Mouse (Mus musculus) brain, embryonic 18.5 days (tissue): ENCODE data around the gene Fars2.
"Not testable (repeated sequence)": the region's sequence is repeated elsewhere in the genome, so short reads cannot be mapped to it uniquely, and the experiment has no call there.

Experiments
- DNase-seq: peaks from one replicate; pipeline ENCODE4 v3.0.0-alpha.2; 2012; ENCODE audit warnings: low read depth, low spot score

The Fars2 gene

GRCm38 (mm10) chr13:36140247-36141016 is 23.2 kb downstream of the Fars2 start:
- DNase-seq, result no peak

GRCm38 (mm10) chr13:36145601-36146000 is 28.4 kb downstream of the Fars2 start:
- DNase-seq, result no peak

DNA sequence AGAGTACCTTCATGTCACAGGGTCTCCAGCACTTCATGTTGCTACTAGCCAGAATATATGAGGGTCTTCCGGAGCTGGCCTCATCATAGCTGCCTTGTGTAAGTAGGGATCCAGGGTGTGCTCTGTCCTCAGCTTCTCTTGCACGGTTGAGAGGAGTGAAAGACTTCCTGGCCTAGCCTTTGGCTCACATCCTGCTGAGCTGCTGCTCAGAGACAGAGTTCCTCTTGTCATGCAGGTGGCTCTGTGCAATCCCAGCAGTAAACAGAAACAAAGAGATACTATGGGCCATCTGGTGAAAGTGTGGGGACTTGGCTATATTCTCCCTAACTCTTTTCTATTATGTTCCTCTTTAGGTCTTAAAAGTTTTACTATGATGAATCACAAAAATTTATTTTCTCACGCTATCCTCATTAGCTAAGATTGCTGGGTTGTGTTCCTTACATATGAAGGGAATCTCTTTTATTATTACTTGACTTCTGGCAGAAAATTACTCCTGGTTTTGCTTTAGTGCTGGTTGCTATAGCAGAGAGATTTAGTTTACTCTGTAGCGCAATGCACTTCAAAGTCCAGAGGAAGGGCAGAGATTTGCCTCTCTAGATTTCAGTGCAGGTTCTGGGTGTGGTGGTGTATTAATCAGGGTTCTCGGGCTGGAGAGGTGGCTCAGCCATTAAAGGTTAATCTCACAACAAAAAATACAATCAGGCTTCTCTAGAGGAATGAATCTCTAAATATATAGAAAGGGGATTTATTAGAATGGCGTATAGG is 32.1 kb downstream of the Fars2 start:
- no peak for DNase-seq

DNA sequence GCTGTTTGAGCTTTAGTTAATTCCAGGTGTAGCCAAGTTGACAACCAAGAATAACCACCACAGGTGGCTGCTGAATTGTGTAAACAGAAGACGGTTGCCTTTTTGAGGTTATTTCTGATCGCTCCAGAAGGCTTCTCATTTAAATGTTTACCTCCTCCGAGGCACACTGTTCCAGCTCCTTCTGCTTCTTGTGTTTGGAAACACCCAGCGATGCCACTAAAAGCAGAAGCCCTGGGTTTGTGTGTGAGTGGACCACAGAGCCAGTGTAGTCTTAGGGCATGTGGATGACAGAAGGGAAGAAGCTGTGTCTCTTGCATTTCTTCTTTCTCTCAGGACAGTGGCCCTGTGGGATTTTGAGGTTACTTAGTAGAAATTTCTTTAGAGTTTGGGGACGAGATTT is 33.1 kb downstream of the Fars2 start:
- no peak for DNase-seq

- DNase-seq, result no peak
These were observed 35.7 kb downstream of the Fars2 start for GRCm38 (mm10) chr13:36152728-36153498.

DNA sequence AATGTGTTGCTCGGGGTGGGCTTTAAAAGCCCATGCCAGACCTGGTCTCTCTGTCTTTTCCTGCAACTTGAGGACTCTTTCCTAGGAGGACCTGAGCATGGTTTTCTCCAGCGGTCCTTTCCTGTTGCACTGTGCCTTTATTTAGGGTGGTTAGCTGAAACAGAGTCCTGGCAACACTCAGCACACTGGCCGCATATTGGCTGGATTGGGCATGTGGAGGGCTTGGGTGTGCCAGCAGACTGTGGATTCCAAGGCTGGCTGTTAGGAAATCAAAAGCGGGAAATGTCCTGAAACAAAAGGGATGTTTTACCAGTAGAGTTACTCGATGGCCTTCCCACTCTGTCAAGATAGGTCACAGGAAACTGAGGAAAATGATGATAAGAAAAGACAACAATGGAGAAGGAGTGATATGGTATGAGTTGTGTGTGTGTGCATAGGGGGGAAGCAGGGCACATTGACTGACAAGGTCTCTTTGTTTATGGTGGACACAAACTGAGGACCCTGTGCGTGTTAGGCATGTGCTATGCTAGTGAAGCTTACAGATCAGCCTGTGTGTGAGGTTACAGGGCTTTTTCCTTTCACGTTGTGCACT is 39.2 kb downstream of the Fars2 start:
- no peak for DNase-seq

- DNase-seq, result no peak
These were observed 46.2 kb downstream of the Fars2 start for GRCm38 (mm10) chr13:36163411-36163810.

- no peak for DNase-seq
These were observed 46.7 kb downstream of the Fars2 start for GRCm38 (mm10) chr13:36163898-36164297.

GRCm38 (mm10) chr13:36172981-36173380 is 55.8 kb downstream of the Fars2 start:
- DNase-seq, result not testable (repeated sequence)

- DNase-seq, result no peak
These were observed 56.9 kb downstream of the Fars2 start for GRCm38 (mm10) chr13:36174101-36174500.

DNA sequence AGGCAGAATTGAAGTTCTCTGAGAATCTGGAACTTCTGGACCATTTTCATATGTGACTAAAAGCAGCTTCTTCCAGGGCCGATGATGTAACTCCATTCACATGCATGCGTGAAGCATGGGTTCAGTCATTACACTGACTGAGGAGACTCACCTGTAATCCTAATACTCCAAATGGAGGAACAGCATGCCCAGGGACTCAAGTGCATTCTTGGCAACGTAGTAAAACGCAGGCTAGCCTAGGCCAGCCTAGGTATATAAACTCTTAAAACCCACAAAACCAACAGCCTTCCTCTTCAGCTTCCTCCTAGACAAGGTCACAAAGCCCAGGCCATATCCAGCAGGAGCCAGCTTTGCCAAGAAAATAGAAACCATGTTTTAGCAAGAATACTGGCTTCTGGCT is 57.6 kb downstream of the Fars2 start:
- DNase-seq, result no peak

GRCm38 (mm10) chr13:36181231-36181630 is 64.0 kb downstream of the Fars2 start:
- DNase-seq, result no peak

DNA sequence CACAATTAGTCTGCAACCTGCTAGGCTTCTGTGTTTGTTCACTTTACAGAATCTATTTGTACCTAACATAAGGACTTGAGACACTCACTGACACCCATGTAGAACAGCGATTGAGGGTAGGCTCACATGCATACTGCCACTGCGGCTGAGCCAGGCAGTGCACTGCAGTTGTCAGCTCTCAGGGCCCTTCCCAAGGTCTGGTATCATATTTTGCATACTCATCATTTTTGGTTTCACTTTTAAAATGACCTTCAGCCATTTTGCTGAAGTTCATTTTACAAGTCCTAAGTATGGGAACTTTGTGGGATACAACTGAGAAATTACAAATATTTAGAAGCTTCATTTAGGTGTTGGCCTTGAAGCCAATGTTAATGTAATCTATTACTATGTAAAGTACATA is 73.4 kb downstream of the Fars2 start:
- DNase-seq, result no peak

DNA sequence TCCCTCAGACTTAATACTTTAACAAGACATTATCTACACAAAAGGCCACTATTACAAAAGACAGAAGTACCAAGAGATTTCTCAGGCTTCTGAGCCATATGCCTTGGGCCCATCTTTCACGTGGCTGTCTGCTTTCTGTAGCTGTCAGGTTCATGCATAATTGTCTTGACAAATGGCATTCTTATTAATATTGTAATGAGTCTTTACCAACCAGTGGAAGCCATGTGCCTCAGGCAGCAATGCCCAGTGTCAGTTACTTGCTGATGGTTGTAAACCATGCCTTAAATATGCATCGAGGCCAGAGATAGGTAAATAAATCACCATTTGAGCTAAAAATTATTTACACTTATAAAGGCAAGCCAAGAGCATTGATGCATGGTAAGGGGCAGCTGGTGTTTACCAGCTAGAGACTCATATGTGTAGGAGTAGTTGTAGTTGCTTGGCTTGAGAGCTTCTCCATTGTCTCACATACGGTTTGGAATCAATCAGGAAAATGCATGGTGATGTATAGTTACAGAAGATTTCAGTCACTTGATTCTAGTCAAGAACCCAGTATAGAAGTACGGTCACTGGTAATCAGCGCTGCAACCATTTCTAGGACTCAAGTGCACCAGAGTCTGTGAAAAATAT is 76.4 kb downstream of the Fars2 start:
- no peak for DNase-seq

- no peak for DNase-seq
These were observed 82.1 kb downstream of the Fars2 start for GRCm38 (mm10) chr13:36199288-36199687.

- DNase-seq, result no peak
These were observed 83.2 kb downstream of the Fars2 start for GRCm38 (mm10) chr13:36200453-36200852.

DNA sequence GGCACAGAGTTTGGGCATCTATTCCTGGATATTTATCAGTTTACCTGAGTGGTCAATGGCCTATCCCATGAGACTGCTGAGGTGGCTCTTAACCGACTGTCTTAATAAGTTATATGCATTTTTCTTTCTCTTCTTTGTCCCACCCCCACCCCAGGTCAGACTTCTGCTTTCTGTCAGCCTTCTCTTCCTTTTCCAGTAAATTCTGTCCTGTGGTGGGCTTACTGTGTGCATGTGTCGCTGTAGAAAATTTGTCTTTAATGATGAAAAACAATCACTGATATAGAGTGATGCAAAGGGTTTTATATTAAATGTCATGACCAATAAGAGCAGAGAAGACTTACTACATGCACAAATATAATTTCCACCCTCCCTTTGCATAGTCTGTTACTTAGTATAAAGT is 85.3 kb downstream of the Fars2 start:
- no peak for DNase-seq

DNA sequence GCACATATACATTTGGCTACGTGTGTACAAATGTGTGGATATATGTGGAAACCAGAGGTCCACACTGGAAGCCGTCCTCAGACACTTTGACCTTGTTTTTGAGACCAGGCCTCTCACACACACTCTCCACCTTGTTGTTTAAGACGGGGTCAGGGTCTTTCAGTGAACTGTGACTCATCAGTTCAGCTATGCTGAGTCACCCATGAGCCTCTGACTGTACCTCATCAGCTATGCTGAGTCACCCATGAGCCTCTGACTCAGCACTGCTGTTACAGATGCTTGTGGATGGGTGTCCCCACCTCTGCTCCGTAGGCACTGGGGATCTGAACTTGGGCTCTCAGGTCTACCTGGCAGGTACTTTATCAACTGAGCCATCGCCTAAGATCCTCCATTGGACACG is 85.8 kb downstream of the Fars2 start:
- no peak for DNase-seq

DNA sequence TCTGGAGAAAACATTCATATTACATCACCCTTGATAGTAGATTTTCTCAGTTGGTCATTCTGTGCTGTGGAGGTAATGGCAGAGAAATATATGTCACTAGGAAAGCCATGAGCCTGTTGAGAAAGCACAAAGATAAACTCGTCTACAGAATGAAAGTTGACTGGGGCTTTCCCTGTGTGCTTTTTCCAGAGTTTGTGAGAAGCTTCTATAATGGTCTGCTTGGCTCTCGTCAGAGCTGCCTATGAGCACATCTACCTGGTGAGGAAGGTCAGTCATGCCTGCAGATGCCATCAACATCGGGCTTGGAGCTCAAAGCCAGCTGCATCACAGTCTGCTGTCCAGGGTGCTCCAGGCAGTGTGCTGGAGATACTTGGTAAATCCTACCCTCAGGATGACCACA is 87.1 kb downstream of the Fars2 start:
- no peak for DNase-seq

- no peak for DNase-seq
These were observed 93.8 kb downstream of the Fars2 start for GRCm38 (mm10) chr13:36210965-36211364.

- DNase-seq, result no peak
These were observed 96.8 kb downstream of the Fars2 start for GRCm38 (mm10) chr13:36214056-36214455.
